Mouse (Mus musculus): ENCODE results near the gene Nckap5.
A peak's percentile ranks its signal among the peaks of the same experiment; 100 is the strongest.

Gene Nckap5

DNA sequence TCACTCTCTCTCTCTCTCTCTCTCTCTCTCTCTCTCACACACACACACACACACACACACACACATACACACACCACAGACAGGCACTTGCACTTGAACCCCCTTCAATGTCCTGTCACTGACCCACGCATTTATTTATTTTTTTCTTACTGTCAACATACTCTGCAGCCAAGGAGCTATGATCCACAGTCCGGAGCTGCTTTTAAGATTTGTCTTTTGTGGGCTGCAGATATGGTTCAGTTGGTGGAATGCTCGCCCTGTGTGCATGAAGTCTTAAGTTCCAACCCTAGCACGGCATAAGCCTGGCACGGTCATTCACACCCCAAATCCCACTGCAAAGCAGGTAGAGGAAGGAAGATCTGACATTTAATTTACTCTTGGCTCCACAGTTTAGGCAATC, 357.6 kb downstream of the Nckap5 start:
- DNase-seq (ENCODE audit: low spot score in 2 of 2), result no peak

DNA sequence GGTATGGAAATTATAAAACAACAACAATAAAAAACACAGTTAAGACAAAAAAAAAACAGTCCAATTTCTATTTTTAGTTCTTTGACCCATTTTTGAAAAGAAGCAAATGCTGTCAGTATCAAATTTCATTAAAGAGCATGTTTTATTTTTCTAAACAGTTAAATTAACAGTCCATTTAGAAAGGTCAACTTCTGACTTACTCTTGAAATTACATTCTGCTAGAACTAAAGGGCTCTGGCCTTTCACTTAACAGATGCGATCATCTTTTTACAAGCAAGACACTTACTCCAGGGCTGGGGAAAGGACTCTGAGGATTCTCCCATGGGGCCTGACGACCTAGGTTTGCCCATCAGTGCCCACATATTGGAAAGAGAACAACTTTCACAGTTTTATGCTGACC, 359.2 kb downstream of the Nckap5 start:
- DNase-seq (ENCODE audit: low spot score in 2 of 2), result no peak

DNA sequence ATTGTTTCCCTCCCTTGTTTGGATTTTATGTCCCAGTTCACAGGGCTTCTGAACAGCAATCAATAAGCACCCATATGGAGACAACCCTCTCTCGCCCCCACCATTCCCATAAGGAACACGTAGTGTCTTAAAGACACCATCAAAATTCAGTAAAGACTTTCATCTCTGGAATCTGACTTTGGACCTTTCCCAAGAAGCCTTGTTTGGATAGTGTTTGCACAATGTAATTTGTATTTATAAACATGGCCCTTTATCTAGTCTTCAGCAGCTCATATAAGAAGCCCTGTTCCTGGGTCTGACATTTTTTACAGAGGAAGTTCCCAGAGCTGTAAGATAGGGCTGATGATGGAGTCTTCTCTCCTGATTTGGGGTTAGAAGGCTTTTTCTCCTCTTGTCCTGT, 359.7 kb downstream of the Nckap5 start:
- DNase-seq (ENCODE audit: low spot score in 2 of 2), result no peak

GRCm38 (mm10) chr1:126469818-126470544, 360.6 kb downstream of the Nckap5 start:
- DNase-seq (ENCODE audit: low spot score in 2 of 2), result peak; percentile 66 to 70

GRCm38 (mm10) chr1:126461527-126462354, 368.9 kb downstream of the Nckap5 start:
- DNase-seq (ENCODE audit: low spot score in 2 of 2), result no peak

- no peak for DNase-seq (ENCODE audit: low spot score in 2 of 2)
These were observed 372.9 kb downstream of the Nckap5 start for GRCm38 (mm10) chr1:126457739-126458138.

- DNase-seq (ENCODE audit: low spot score in 2 of 2), result no peak
These were observed 376.0 kb downstream of the Nckap5 start for GRCm38 (mm10) chr1:126454504-126455173.

- no peak for DNase-seq (ENCODE audit: low spot score in 2 of 2)
These were observed 379.1 kb downstream of the Nckap5 start for GRCm38 (mm10) chr1:126451472-126451871.

DNA sequence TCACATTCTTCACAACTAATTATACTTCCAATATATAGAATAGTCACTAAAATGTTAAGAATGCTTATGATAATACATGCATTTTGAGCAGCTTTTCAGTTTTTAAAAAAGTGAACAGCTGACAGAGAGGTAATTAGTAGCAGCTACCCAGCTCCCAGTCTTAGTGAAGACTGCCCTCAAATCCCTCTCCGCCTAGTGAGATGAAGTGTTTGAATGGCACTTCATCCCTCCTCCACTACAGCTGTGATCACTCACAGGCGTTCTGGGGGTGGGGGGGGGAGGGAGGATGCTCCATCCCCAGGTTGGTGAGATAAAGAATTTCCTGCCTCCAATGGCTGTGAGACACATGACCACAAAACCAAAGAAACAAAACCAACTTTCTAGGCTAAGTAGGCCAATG, 381.2 kb downstream of the Nckap5 start:
- no peak for DNase-seq (ENCODE audit: low spot score in 2 of 2)

- DNase-seq (ENCODE audit: low spot score in 2 of 2), result no peak
These were observed 386.7 kb downstream of the Nckap5 start for GRCm38 (mm10) chr1:126443890-126444289.

DNA sequence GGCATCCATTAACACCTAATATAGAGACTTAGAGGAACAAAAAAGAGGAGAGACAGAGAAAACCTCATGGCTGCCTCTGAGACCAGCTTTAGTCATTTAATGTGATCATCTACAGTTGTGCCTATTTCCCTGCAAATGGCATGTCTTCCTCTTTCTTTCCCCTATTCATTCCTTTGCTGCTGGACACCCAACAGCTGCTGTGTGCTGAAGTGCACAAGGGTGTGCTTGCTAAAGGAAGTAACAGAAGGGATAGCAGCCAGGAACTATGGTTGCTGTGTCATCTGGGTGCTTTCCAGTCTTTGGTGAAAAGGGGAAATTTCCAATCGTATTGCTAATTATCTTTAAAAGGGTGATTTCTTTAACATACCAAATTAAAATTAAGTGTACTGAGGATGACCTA, 387.9 kb downstream of the Nckap5 start:
- no peak for DNase-seq (ENCODE audit: low spot score in 2 of 2)

GRCm38 (mm10) chr1:126438000-126438572, 392.5 kb downstream of the Nckap5 start:
- DNase-seq (ENCODE audit: low spot score in 2 of 2), result no peak

DNA sequence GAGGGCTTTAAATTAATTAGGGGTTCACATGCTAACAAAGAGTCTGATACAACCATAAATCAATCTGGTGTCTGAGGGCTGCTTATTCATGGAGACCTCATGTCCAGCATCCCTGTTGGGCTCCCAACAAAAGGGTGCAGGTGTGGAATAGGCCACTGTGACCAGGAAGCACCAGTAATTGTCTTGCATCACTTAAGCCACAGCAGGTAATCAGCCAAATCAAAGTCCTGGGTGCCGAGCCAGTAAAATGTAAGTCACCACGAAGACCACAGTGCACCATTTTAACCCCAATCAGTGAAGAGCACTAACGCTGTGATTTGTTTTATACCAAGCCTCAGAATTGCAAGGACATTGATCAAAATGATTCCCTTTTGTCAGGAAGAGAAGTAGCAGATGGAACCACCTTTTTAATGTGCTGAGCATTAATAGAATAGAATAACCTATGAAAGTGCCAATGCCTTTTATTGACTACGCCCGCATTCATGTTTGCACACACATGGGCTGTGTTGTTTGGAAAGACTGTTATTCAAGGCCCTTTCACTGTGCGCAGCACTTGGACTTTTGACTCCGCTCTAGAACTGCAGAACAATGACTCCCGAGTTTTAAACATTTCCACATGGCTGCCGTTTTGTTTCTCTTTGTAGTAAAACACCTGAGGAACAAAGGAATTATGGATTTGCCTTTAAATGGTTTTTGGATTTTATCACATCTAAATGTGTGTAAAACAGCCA, 393.5 kb downstream of the Nckap5 start:
- DNase-seq (ENCODE audit: low spot score in 2 of 2), result no peak

- DNase-seq (ENCODE audit: low spot score in 2 of 2), result no peak
These were observed 398.3 kb downstream of the Nckap5 start for GRCm38 (mm10) chr1:126432285-126432684.

- peak; percentile 83 to 85 for DNase-seq (ENCODE audit: low spot score in 2 of 2)
These were observed 399.0 kb downstream of the Nckap5 start for GRCm38 (mm10) chr1:126431594-126431993.

GRCm38 (mm10) chr1:126411426-126411825, 419.2 kb downstream of the Nckap5 start:
- DNase-seq (ENCODE audit: low spot score in 2 of 2), result no peak

DNA sequence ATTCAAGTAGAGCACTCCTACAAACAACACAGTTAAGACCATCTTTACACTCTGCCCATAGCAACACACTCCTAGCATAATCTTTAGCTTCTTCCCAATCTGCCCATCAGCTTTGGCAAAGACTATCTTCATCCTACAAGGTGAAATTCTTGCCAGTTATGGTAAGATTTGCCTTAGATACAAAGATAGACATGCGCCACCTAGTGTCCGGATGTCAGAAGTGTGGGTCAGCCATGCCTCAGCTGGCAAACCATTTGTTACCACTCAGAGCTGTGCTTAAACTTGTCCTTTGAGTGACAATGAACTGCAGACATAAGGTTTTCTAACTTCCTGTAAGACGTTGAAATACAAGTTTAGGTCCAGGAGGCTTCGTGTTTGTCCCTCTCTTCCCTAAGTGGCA, 422.7 kb downstream of the Nckap5 start:
- DNase-seq (ENCODE audit: low spot score in 2 of 2), result peak; percentile 37 to 38

DNA sequence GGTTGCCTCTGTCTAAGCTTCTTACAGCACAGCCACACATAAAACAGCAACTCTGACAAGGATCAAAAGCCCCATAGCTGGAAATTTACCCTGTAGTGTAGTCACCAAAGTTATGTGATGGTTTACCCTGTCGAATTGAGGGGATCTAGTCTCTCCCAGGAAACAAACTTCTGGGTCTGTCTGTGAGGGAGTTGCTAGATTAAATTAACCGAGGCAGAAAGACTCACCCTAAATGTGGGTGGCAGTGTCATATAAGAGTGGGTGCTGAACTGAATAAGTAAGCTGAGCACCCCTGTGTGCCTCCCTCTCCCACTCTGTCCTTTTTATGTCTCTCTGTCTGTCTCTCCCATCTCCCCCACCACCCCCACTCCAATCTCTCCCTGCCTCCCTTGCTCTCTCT, 425.1 kb downstream of the Nckap5 start:
- peak; percentile 7 to 27 for DNase-seq (ENCODE audit: low spot score in 2 of 2)

DNA sequence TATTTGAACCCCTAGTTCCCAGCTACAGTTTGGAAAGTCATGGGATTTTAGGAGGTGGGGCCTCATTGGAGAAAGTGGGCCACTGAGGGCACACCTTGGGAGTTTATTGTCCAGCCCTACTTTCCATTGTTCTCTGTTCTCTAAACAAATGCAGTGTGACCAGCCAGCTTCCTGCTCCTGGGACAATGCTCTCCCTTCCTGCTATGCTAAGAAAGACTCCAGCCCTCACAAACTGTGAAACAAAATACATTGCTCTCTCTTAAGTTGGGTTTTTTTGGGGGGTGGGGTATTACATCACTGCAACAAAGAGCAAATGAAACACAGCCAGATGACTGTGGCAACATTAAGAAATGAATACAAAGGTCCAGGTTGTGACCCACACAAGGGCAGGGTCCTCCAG, 426.6 kb downstream of the Nckap5 start:
- DNase-seq (ENCODE audit: low spot score in 2 of 2), result no peak

DNA sequence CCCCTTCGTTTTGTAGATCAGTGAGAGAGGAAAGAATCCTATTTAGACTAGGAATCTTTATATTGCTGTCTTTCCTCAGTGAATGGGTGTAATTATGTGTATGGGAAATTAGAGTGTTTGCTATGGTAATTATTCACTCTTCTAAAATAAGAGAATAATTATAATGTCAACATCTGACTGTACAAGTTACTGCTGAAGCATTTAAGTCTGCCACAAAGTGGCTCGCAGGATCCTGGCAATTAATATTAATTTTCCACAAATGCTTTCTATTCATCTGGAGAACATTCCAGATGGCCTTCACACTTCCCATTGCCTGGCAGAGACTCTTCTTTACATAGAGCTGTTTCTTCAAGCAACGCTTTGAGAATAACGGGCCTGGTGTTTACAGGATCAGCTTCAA, 439.4 kb downstream of the Nckap5 start:
- DNase-seq (ENCODE audit: low spot score in 2 of 2), result no peak

DNA sequence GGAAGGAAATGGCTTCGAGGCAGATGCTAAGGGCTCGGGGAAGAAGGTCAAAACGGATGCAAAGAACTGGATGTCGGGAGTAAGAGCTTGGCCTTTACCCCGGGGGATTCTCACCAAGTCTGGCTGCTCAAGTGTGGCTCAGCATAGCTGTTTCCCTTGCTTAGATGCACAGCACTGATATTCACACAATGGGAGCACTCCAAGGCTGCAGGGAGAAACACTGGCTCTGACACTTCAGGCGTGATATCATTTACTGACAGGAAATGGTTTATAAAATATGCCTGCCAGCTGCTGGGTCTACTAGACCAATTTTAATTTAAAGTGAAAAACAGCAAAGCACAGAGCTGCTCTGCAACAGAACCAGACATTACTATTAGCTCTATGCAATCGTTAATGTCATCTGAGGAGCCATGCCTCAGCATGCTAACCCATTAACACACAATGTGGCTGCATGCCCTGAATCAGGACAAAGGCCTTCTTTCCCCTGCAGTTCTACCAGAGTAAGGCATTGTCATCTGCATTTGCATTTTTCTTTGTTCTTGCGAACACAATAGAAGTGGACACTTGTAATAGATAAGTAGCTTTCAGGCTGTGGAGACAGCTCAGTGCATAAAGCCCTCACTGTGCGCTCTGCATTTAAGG, 453.1 kb downstream of the Nckap5 start:
- no peak for DNase-seq (ENCODE audit: low spot score in 2 of 2)
